Mouse (Mus musculus) thymus, adult 2 months (tissue): ENCODE measurements around the gene Bok.

Experiments used
- CTCF ChIP-seq: fragments of 200-500 bp; IDR thresholded peaks from 2 replicates; pipeline ENCODE4 v1.5.1; 2012; ENCODE audit warnings: mild to moderate bottlenecking, control low read depth, low read length, moderate library complexity, borderline replicate concordance; ENCODE audit not compliant: control insufficient read depth, poor library complexity, insufficient read depth; ENCODE audit errors: extremely low read depth
- POLR2A ChIP-seq: fragments of 200-500 bp; IDR thresholded peaks from 2 replicates; pipeline ENCODE4 v1.6.1; 2012; ENCODE audit warnings: mild to moderate bottlenecking, low read length, control low read depth, moderate library complexity; ENCODE audit not compliant: control insufficient read depth, poor library complexity, insufficient read depth; ENCODE audit errors: extremely low read depth

DNA sequence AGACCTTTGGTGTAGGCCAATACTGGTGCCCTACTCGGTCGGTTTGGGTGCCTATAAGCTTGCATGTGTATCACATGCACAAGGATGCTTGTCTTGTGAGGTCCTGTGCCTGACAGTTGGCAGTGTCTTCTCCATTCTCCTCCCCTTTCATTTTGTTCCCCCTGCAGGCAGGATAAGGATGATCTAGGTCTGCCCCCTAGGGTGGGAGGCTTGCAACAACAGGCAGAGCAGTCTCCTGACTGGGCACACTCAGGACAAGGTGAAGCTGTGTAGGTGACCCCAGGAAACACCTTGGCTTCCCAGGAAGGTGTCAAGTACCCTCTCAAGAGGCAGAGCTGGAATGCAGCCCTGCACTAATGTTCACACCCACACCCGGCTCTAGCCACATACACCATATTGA lies 41.5 kb downstream of the Bok start:
- no peak for TF ChIP-seq POLR2A
- TF ChIP-seq CTCF, result peak; percentile 62; the same call in 1 of the 2 replicates
